ENCODE assay signal across 8 mouse cellular contexts in genomic region chr17:47975281-47976060, GRCm38 (mm10). TPM values are rescaled to one million over a fixed set of nuclear protein-coding genes. Genes with fewer than 3 reads are reported as not detected.
DNase-seq lines count a peak whose midpoint lies in the region; ATAC-seq and TF ChIP-seq lines count a peak whose summit lies in the region.

No protein-coding gene starts in this region.

- peak overlapping the region; percentile 44 for H3K9ac ChIP-seq in embryonic facial prominence, embryonic 11.5 days (replicated peaks; ENCODE audit: low read length)
- peak overlapping the region; percentile 72 for H3K9ac ChIP-seq in heart, embryonic 14.5 days (ENCODE audit: low read length)
- H3K9ac ChIP-seq in limb, embryonic 12.5 days (replicated peaks) = peak overlapping the region; percentile 47
- H3K9ac ChIP-seq in neural tube, embryonic 14.5 days (replicated peaks; ENCODE audit: low read depth, low read length) = no peak overlapping the region; the same call in 1 of the 2 replicates

- H3K4me1 ChIP-seq in kidney, adult 2 months (ENCODE audit: control insufficient read depth, insufficient read depth, low read length) = peaks cover 7% of the 10 kb centered on the region; the same call in 1 of the 2 replicates
- peaks cover 22% of the 10 kb centered on the region for H3K4me1 ChIP-seq in embryonic facial prominence, embryonic 11.5 days (ENCODE audit: control insufficient read depth, insufficient read depth, low read length)
- peaks cover 37 to 43% of the 10 kb centered on the region in 2 experiments for H3K4me1 ChIP-seq in heart, embryonic 14.5 days (ENCODE audit: control insufficient read depth in 2 of 2, insufficient read depth in 2 of 2, low read length in 2 of 2)
- H3K4me1 ChIP-seq in limb, embryonic 12.5 days (replicated peaks) = peaks cover 56% of the 10 kb centered on the region
- H3K4me1 ChIP-seq in neural tube, embryonic 14.5 days (ENCODE audit: control insufficient read depth, insufficient read depth, low read length) = peaks cover 27% of the 10 kb centered on the region

- H3K4me3 ChIP-seq in kidney, adult 2 months (ENCODE audit: insufficient read depth, low read depth, low read length) = peak overlapping the region; percentile 42
- H3K4me3 ChIP-seq in embryonic facial prominence, embryonic 11.5 days (ENCODE audit: low read depth, low read length) = peak overlapping the region; percentile 23
- H3K4me3 ChIP-seq in heart, embryonic 14.5 days (ENCODE audit: control insufficient read depth in 1 of 2, insufficient read depth in 1 of 2, low read depth in 1 of 2, low read length in 2 of 2) = peak overlapping the region; percentile 38 to 48
- H3K4me3 ChIP-seq in limb, embryonic 12.5 days (replicated peaks) = peak overlapping the region; percentile 35
- H3K4me3 ChIP-seq in neural tube, embryonic 14.5 days (ENCODE audit: low read depth, low read length) = peak overlapping the region; percentile 16

- TF ChIP-seq CTCF in kidney, adult 2 months (conservative IDR thresholded peaks at IDR 0.05; ENCODE audit: insufficient read depth, insufficient read length, low read depth, low read length) = no peak

- peak overlapping the region; percentile 9; the same call in 1 of the 2 replicates for H3K27ac ChIP-seq in kidney, adult 2 months (ENCODE audit: insufficient read depth, low read depth, low read length)
- H3K27ac ChIP-seq in embryonic facial prominence, embryonic 11.5 days (replicated peaks; ENCODE audit: low read depth, low read length) = peak overlapping the region; percentile 88
- H3K27ac ChIP-seq in heart, embryonic 14.5 days (replicated peaks in 1 of 2; ENCODE audit: control insufficient read depth in 1 of 2, insufficient read depth in 1 of 2, low read depth in 2 of 2, low read length in 2 of 2) = peak overlapping the region; percentile 84 to 88
- peak overlapping the region; percentile 97 for H3K27ac ChIP-seq in limb, embryonic 12.5 days
- H3K27ac ChIP-seq in neural tube, embryonic 14.5 days (ENCODE audit: low read depth, low read length) = no peak overlapping the region

- DNase-seq in kidney, adult 2 months = peak; percentile 8
- DNase-seq in kidney, adult 9 months = no peak
- DNase-seq in embryonic facial prominence, embryonic 11.5 days (ENCODE audit: low spot score) = peak; percentile 81
- no peak for DNase-seq in layer of hippocampus, adult 18-20 months (ENCODE audit: low spot score in 2 of 2)

- no peaks in the 10 kb centered on the region for H3K36me3 ChIP-seq in kidney, adult 2 months (ENCODE audit: control insufficient read depth, insufficient read depth, low read length)
- no peaks in the 10 kb centered on the region for H3K36me3 ChIP-seq in embryonic facial prominence, embryonic 11.5 days (replicated peaks; ENCODE audit: control insufficient read depth, insufficient read depth, low read depth, low read length)
- H3K36me3 ChIP-seq in heart, embryonic 14.5 days (ENCODE audit: control insufficient read depth, insufficient read depth, low read length) = no peaks in the 10 kb centered on the region
- H3K36me3 ChIP-seq in limb, embryonic 12.5 days = no peaks in the 10 kb centered on the region
- no peaks in the 10 kb centered on the region for H3K36me3 ChIP-seq in neural tube, embryonic 14.5 days (ENCODE audit: control insufficient read depth, insufficient read depth, low read length)

- H3K27me3 ChIP-seq in kidney, adult 2 months (replicated peaks; ENCODE audit: control insufficient read depth, insufficient read depth, low read length) = no peaks in the 10 kb centered on the region
- H3K27me3 ChIP-seq in embryonic facial prominence, embryonic 11.5 days (ENCODE audit: control insufficient read depth, insufficient read depth, low read length) = no peaks in the 10 kb centered on the region; the same call in 1 of the 2 replicates
- no peaks in the 10 kb centered on the region for H3K27me3 ChIP-seq in heart, embryonic 14.5 days (ENCODE audit: control insufficient read depth, insufficient read depth, low read length)
- H3K27me3 ChIP-seq in limb, embryonic 12.5 days = 0 out of 2 replicates have a peak, but pooled peaks cover 5% of the 10 kb centered on the region
- H3K27me3 ChIP-seq in neural tube, embryonic 14.5 days (ENCODE audit: control insufficient read depth, insufficient read depth, low read length) = peaks cover 11% of the 10 kb centered on the region; the same call in 1 of the 2 replicates

- H3K9me3 ChIP-seq in embryonic facial prominence, embryonic 11.5 days (replicated peaks; ENCODE audit: control insufficient read depth, low read length) = no peaks in the 10 kb centered on the region
- H3K9me3 ChIP-seq in heart, embryonic 14.5 days (ENCODE audit: control insufficient read depth, low read length) = no peaks in the 10 kb centered on the region
- no peaks in the 10 kb centered on the region for H3K9me3 ChIP-seq in limb, embryonic 12.5 days
- H3K9me3 ChIP-seq in neural tube, embryonic 14.5 days (ENCODE audit: control insufficient read depth, low read length) = no peaks in the 10 kb centered on the region

- WGBS in kidney, adult 2 months = 16% methylated on average over 35 of the region's 37 CpGs
- under 1% methylated on average over 29 of the region's 37 CpGs for WGBS in embryonic facial prominence, embryonic 11.5 days
- 4% methylated on average over 30 of the region's 37 CpGs for WGBS in heart, embryonic 14.5 days
- WGBS in limb, embryonic 12.5 days = under 1% methylated on average over 36 of the region's 37 CpGs
- WGBS in neural tube, embryonic 14.5 days = under 1% methylated on average over 30 of the region's 37 CpGs

- no peak for TF ChIP-seq POLR2A in kidney, adult 2 months (IDR thresholded peaks at IDR 0.05; ENCODE audit: low read depth, low read length)

- ATAC-seq in embryonic facial prominence, embryonic 11.5 days (replicated peaks; ENCODE audit: insufficient number of reproducible peaks, low FRiP score, low TSS enrichment, low read depth) = peak; percentile 14; the same call in 1 of the 2 replicates
- no peak; the same call in 1 of the 2 replicates for ATAC-seq in heart, embryonic 14.5 days (ENCODE audit: insufficient number of reproducible peaks, insufficient read depth, low FRiP score, low read depth)
- peak; percentile 66; the same call in 1 of the 2 replicates for ATAC-seq in limb, embryonic 12.5 days (ENCODE audit: insufficient number of reproducible peaks, insufficient read depth, low FRiP score, low TSS enrichment, low read depth)
- ATAC-seq in neural tube, embryonic 14.5 days (ENCODE audit: low read depth) = peak; percentile 21; the same call in 1 of the 2 replicates
- no peak for ATAC-seq in activated CD4-positive, CD25-positive, alpha-beta regulatory T cell, adult 4 months

- peak overlapping the region; percentile 58 for H3K4me2 ChIP-seq in embryonic facial prominence, embryonic 11.5 days (ENCODE audit: low read depth, low read length)
- peak overlapping the region; percentile 75 for H3K4me2 ChIP-seq in heart, embryonic 14.5 days (ENCODE audit: low read length)
- peak overlapping the region; percentile 71 for H3K4me2 ChIP-seq in limb, embryonic 12.5 days
- peak overlapping the region; percentile 77 for H3K4me2 ChIP-seq in neural tube, embryonic 14.5 days (ENCODE audit: low read depth, low read length)

RNA-seq across cellular contexts. Expression of gene Foxp4, which starts 51.0 kb away (rescaled TPM):
- 23.5 and 27.4 TPM in 2 replicates for polyA plus RNA-seq in kidney, adult 2 months (2012; rRNA removed)
- 29.0 and 32.4 TPM in 2 replicates for polyA plus RNA-seq in embryonic facial prominence, embryonic 11.5 days (2014; fragmentation: Nextera tagmentation; extraction: Ambion mirVana)
- polyA plus RNA-seq in heart, embryonic 14.5 days (2014; fragmentation: Nextera tagmentation; extraction: Ambion mirVana) = 10.8 and 13.6 TPM in 2 replicates
- 35.1 and 41.5 TPM in 2 replicates for polyA plus RNA-seq in limb, embryonic 12.5 days (2016; fragmentation: Nextera tagmentation; extraction: Ambion mirVana)
- polyA plus RNA-seq in neural tube, embryonic 14.5 days (2014; fragmentation: Nextera tagmentation; extraction: Ambion mirVana) = 28.7 and 29.1 TPM in 2 replicates
- 1 to 10 TPM; 3.8 to 4.6 TPM for polyA plus RNA-seq in activated CD4-positive, CD25-positive, alpha-beta regulatory T cell, adult 4 months (2017; shearing (Covaris generic))
- total RNA-seq in layer of hippocampus, adult 18-20 months (2021) = 10 to 100 TPM; 49.7 to 56.1 TPM

Comparison
In these comparisons a context has a peak if more than half of its experiments do, and no peak if none do; other contexts are left out.
1. DNase-seq: peak in kidney, adult 2 months (single experiment) and embryonic facial prominence, embryonic 11.5 days (single experiment); none in kidney, adult 9 months (single experiment) and layer of hippocampus, adult 18-20 months (0 of 2).
2. ATAC-seq: peak in embryonic facial prominence, embryonic 11.5 days (single experiment), limb, embryonic 12.5 days (single experiment) and neural tube, embryonic 14.5 days (single experiment); none in heart, embryonic 14.5 days (single experiment) and activated CD4-positive, CD25-positive, alpha-beta regulatory T cell, adult 4 months (single experiment).
3. Peak in every context shown above with its lines, with median percentiles within 50 percentile points of each other: H3K4me3 ChIP-seq and H3K4me2 ChIP-seq.